Mouse (Mus musculus) testis, adult 2 months (tissue): ENCODE results near the gene Thop1.

Experiments
- CTCF ChIP-seq: fragments of 200-500 bp; IDR thresholded peaks from 2 replicates; pipeline ENCODE4 v1.5.1; 2012; ENCODE audit warnings: low read depth, mild to moderate bottlenecking, inconsistent platforms, low read length, moderate library complexity; ENCODE audit not compliant: control insufficient read depth, insufficient read depth, insufficient replicate concordance
- POLR2A ChIP-seq: fragments of 200-500 bp; IDR thresholded peaks from 2 replicates; pipeline ENCODE4 v1.6.1; 2012; ENCODE audit warnings: low read depth, mild to moderate bottlenecking, inconsistent platforms, low read length, moderate library complexity; ENCODE audit not compliant: control insufficient read depth

- TF ChIP-seq POLR2A, result no peak
- TF ChIP-seq CTCF, result no peak
Measured at GRCm38 (mm10) chr10:81052577-81052976, 17.3 kb upstream of the Thop1 start.
